Mouse (Mus musculus) kidney, postnatal 0 days (tissue): ENCODE data around the gene Defb43. TPM values are rescaled to one million over a fixed set of nuclear protein-coding genes. Genes with fewer than 3 reads are reported as not detected.
A peak's percentile ranks its signal among the peaks of the same experiment; 100 is the strongest.

Source experiments
- ATAC-seq: fragments of 200-750 bp; cut with Nextera tagmentation; replicated peaks from 2 replicates; pipeline ENCODE4 v1.8.0; 2017; ENCODE audit warnings: low read depth, moderate number of reproducible peaks, moderate TSS enrichment, moderate library complexity; ENCODE audit not compliant: low FRiP score
- DNase-seq: peaks from one replicate; pipeline ENCODE4 v3.0.0-alpha.2; 2016; ENCODE audit warnings: low spot score
- H3K27ac ChIP-seq: fragments of 300-500 bp; sonication (generic); 2 replicates; pipeline ENCODE4 v1.5.1; 2014; ENCODE audit warnings: mild to moderate bottlenecking
- H3K27me3 ChIP-seq: fragments of 300-500 bp; sonication (generic); 2 replicates; pipeline ENCODE4 v1.6.1; 2014; ENCODE audit warnings: low read length, mixed read lengths; ENCODE audit not compliant: insufficient read depth
- H3K36me3 ChIP-seq: fragments of 300-500 bp; sonication (generic); 2 replicates; pipeline ENCODE4 v1.6.1; 2014; ENCODE audit warnings: low read length, mixed read lengths; ENCODE audit not compliant: insufficient read depth
- H3K4me1 ChIP-seq: fragments of 300-500 bp; sonication (generic); replicated peaks from 2 replicates; pipeline ENCODE4 v1.6.1; 2014; ENCODE audit warnings: antibody characterized with exemption, low read length, mixed read lengths; ENCODE audit not compliant: insufficient read depth
- H3K4me2 ChIP-seq: fragments of 300-500 bp; sonication (generic); 2 replicates; pipeline ENCODE4 v1.6.1; 2014; ENCODE audit warnings: mild to moderate bottlenecking, low read length, moderate library complexity, mixed read lengths
- H3K4me3 ChIP-seq: fragments of 300-500 bp; sonication (generic); replicated peaks from 2 replicates; pipeline ENCODE4 v1.5.1; 2014; ENCODE audit warnings: low read depth, low read length
- H3K9ac ChIP-seq: fragments of 300-500 bp; sonication (generic); 2 replicates; pipeline ENCODE4 v1.6.1; 2014; ENCODE audit warnings: low read depth, low read length
- H3K9me3 ChIP-seq: fragments of 300-500 bp; sonication (generic); replicated peaks from 2 replicates; pipeline ENCODE4 v1.6.1; 2016; ENCODE audit warnings: low read length, inconsistent platforms, mixed read lengths
- CTCF ChIP-seq: IDR thresholded peaks from 2 replicates; pipeline ENCODE4 v1.5.1; 2016; ENCODE audit warnings: antibody characterized with exemption, low read depth, mild to moderate bottlenecking, moderate library complexity
- WGBS: fragments of 180-500 bp; shearing (Covaris S2); extraction: QIAGEN DNeasy Blood & Tissue Kit; methylation state at CpG from one replicate; pipeline ENCODE4 v1.1.7; 2014; 5-methylcytosine and 5-hydroxymethylcytosine counted together
- polyA plus RNA-seq: library from polyadenylated mRNA; unstranded; fragments of >200 nt; fragmentation: Nextera tagmentation; extraction: Ambion mirVana; gene quantifications from 2 replicates; pipeline ENCODE4 v1.2.1, GENCODE M21; 2015

The Defb43 gene
- polyA plus RNA-seq, 1 experiment from 2014 or later, result not detected

DNA sequence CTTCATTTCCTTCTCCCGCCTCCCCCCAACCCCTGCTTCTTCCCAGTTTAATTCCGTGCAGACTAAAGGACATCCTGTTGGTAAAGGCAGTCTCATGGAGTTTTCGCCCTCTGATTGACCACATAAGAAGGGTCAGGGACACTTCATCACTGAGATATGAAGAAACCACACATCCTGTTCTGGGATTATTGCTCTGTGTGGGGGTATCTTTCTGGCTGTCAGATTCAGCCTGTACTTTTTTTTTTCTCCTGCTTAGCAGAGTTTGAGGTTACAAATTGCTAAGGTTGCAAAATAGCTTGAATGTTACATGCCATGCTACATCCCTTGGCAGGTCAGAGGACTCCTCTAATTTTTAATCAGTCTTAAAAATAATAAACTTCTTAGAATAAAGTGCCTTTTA is 20.3 kb upstream of the Defb43 start:
- TF ChIP-seq CTCF, result no peak
- H3K4me3 ChIP-seq, result no peak overlapping the region
- 43% methylated on average over 3 of the region's 3 CpGs for WGBS
- H3K4me1 ChIP-seq, result no peaks in the 10 kb centered on the region
- H3K27me3 ChIP-seq, result no peaks in the 10 kb centered on the region
- DNase-seq (peak; percentile 19), ATAC-seq (no peak)
- H3K36me3 ChIP-seq, result no peaks in the 10 kb centered on the region
- H3K4me2 ChIP-seq, result no peak overlapping the region
- no peaks in the 10 kb centered on the region for H3K9me3 ChIP-seq
- no peak overlapping the region for H3K27ac ChIP-seq
- no peak overlapping the region for H3K9ac ChIP-seq

DNA sequence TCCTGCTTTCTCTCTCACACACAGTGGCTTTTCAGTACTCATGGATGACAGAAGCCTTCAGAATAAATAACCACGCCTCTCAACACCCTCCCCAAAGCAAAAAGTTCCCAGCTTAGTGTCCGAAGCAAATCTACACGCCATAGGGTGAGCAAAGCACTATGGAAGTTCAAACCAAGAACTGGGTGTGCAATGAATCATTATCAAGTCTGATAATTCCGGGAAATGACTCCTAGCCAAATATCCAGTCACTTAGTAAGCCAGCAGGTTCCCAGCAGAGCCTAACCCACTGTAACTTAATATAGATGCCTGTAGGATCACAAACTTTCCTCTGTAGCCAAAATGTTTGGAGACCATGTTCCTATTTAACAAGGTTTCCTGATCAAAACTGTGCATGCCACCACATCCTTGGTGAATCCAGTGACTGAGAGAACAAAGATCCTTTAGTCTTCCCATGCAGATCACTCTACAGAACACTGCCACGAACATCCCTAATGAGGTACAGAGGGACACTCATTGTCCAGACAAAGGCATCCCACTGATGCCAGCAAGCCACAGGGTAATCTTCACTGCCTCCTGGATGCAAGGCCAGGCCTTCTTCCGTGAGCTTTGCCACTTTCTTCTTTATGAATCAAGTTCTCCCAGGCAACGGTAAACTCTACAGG is 19.6 kb upstream of the Defb43 start:
- H3K4me3 ChIP-seq, result no peak overlapping the region
- H3K4me2 ChIP-seq, result no peak overlapping the region
- 78% methylated on average over 7 of the region's 7 CpGs for WGBS
- H3K9ac ChIP-seq, result no peak overlapping the region
- H3K4me1 ChIP-seq, result no peaks in the 10 kb centered on the region
- H3K27ac ChIP-seq, result no peak overlapping the region
- ATAC-seq (no peak), DNase-seq (no peak)
- TF ChIP-seq CTCF, result no peak
- H3K36me3 ChIP-seq, result no peaks in the 10 kb centered on the region
- H3K27me3 ChIP-seq, result no peaks in the 10 kb centered on the region
- no peaks in the 10 kb centered on the region for H3K9me3 ChIP-seq

DNA sequence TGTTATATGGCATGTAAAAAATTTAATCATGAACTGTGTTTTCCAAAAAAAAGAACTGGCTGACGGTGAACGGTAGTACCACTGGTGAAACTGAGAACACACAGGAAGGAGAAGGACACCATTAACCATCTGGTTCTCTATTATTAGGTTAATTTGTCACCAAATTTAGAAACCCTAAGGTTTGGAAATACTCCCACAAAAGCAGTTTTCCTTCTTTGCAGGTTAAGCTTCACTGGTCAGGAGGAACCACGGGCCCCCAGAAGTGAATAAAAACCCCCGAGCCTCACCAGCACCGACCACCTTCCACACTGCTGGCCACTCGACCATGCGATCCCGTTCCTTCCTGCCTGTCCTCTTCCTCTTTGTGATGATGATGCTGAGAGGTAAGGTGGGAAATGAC is 13.8 kb upstream of the Defb43 start, which contains the start of gene Defb47:
Defb47 (plus strand) TSS at position 301 of the 400 bp plus-strand sequence.
- no peak within 1 kb of the TSS for H3K4me2 ChIP-seq
- ATAC-seq (no peak), DNase-seq (no peak)
- no peaks in the 10 kb centered on the region for H3K27me3 ChIP-seq
- TF ChIP-seq CTCF, result no peak
- H3K27ac ChIP-seq, result no peak within 1 kb of the TSS
- no peaks in the 10 kb centered on the region for H3K36me3 ChIP-seq
- 51% methylated on average over 8 of the region's 8 CpGs for WGBS
- H3K9me3 ChIP-seq, result no peaks in the 10 kb centered on the region
- H3K9ac ChIP-seq, result no peak within 1 kb of the TSS
- H3K4me1 ChIP-seq, result no peaks in the 10 kb centered on the region
- H3K4me3 ChIP-seq, result no peak within 1 kb of the TSS

DNA sequence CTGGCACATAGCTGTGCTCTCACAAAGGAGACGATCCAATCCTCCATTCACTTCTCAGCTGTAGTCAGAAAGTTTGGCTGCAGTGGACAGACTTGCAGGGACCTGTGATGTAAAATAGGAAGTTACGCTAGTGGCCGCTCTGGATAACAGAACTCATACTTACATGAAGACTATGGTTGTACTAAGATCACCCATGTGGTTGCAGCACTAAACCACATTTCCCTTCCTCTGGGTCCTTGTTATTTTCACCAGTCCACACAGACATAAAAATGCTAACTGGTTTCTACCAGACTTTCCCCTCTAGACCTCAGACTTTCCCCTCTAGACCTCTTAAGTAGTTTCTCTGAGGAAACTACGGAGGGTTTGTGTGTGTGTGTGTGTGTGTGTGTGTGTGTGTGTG is 12.6 kb upstream of the Defb43 start:
- no peak for DNase-seq
- no peaks in the 10 kb centered on the region for H3K4me1 ChIP-seq
- 86% methylated on average over 4 of the region's 4 CpGs for WGBS
- H3K27me3 ChIP-seq, result no peaks in the 10 kb centered on the region
- TF ChIP-seq CTCF, result no peak
- H3K9me3 ChIP-seq, result no peaks in the 10 kb centered on the region
- ATAC-seq, result no peak
- H3K4me3 ChIP-seq, result no peak overlapping the region
- no peaks in the 10 kb centered on the region for H3K36me3 ChIP-seq
- no peak overlapping the region for H3K27ac ChIP-seq
- H3K4me2 ChIP-seq, result no peak overlapping the region
- H3K9ac ChIP-seq, result no peak overlapping the region

DNA sequence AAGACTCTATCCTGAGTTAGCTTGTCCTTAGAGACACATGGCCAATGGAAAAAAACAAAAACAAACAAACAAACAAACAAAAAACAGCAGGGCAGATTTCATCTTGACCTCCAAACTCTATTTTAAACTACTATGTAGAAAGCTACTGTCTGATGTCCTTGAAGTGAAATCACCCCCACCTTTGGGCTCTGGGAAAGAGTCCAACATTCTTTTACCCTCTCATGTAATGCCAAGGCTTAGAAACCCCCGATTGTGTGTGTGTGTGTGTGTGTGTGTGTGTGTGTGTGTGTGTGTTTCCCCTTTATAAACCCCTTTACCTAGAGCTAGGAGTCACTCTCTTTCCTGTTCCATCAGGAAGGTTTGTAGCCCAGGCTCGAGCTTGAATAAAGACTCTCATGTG is 9.0 kb upstream of the Defb43 start:
- no peaks in the 10 kb centered on the region for H3K36me3 ChIP-seq
- no peaks in the 10 kb centered on the region for H3K9me3 ChIP-seq
- no peak overlapping the region for H3K9ac ChIP-seq
- no peaks in the 10 kb centered on the region for H3K4me1 ChIP-seq
- WGBS, result 54% methylated on average over 2 of the region's 2 CpGs
- ATAC-seq, result no peak
- no peaks in the 10 kb centered on the region for H3K27me3 ChIP-seq
- no peak overlapping the region for H3K4me3 ChIP-seq
- no peak overlapping the region for H3K27ac ChIP-seq
- TF ChIP-seq CTCF, result no peak
- no peak for DNase-seq
- no peak overlapping the region for H3K4me2 ChIP-seq

DNA sequence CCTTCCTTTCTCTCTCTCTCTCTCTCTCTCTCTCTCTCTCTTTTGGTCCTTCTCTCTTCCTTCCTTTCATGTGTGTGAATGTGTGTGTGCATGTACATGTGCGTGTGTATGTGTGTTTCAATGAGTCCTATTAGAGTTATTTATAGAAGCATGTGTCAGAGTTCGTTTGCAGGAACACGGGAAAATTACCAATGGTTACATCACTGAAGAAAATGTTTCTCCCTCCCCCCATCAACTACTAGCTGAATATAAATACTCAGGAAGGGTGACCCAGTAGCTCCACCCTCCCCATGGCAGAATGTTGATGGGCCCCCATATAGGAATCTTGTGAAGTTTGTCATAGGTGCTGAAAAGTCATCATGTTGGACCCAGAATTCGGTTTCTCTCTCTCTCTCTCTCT is 1.5 kb downstream of the Defb43 start:
- no peak for ATAC-seq
- H3K4me3 ChIP-seq, result no peak overlapping the region
- no peaks in the 10 kb centered on the region for H3K9me3 ChIP-seq
- no peaks in the 10 kb centered on the region for H3K27me3 ChIP-seq
- no peak overlapping the region for H3K9ac ChIP-seq
- no peak for DNase-seq
- no peaks in the 10 kb centered on the region for H3K4me1 ChIP-seq
- 67% methylated on average over 4 of the region's 4 CpGs for WGBS
- H3K27ac ChIP-seq, result no peak overlapping the region
- H3K36me3 ChIP-seq, result no peaks in the 10 kb centered on the region
- no peak for TF ChIP-seq CTCF
- no peak overlapping the region for H3K4me2 ChIP-seq

DNA sequence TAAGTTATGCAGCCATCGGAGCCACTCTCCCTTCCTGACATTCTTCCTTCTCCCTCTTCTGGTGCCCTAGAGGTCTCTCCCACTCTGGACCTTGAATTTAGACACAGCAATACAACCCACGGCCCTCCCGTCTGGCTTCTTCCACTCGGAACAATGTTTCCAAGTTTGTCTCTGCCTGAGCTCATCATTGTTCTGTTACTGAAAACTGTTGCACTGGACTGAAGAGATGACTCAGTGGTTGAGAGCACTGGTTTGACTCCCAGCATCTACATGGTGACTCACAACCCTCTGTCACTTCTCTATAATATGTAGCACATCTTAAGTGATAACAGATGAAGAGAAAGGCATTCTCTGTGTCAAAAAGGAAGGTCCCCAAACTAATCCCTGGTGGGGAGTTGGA is 3.1 kb downstream of the Defb43 start:
- Histone ChIP-seq H3K27ac (no peak overlapping the region), H3K9ac (no peak overlapping the region), H3K27me3 (no peaks in the 10 kb centered on the region), H3K36me3 (no peaks in the 10 kb centered on the region), H3K9me3 (no peaks in the 10 kb centered on the region), H3K4me2 (no peak overlapping the region), H3K4me1 (no peaks in the 10 kb centered on the region), H3K4me3 (no peak overlapping the region)
- WGBS, result 80% methylated on average over 4 of the region's 4 CpGs
- no peak for ATAC-seq
- DNase-seq, result no peak
- no peak for TF ChIP-seq CTCF
